ENCODE assay signal across 21 mouse cellular contexts in genomic region chr9:47764920-47765319, GRCm38 (mm10).
"Had no signal": no experiment of that assay in that cellular context is flagged by ENCODE, and none has a peak within 500 bp of the region (broad histone marks: within the 10 kb centered on the region; RNA-seq: fewer than 3 reads in every experiment).

No protein-coding gene starts in this region.

- H3K9me3 ChIP-seq: hindbrain, embryonic 13.5 days; limb, embryonic 12.5 days; liver, embryonic 13.5 days; megakaryocyte, embryonic 14.5 days; neural tube, embryonic 12.5 days had no signal

- H3K36me3 ChIP-seq: hindbrain, embryonic 13.5 days; limb, embryonic 12.5 days; liver, embryonic 13.5 days; neural tube, embryonic 12.5 days had no signal

- DNase-seq: kidney, adult 11 months; kidney, adult 9 months; kidney, postnatal 36 days; layer of hippocampus, adult 9-11 months; layer of hippocampus, postnatal 36 days; liver; liver, embryonic 13.5 days; liver, postnatal 0 days; retina, postnatal 1 day; right cerebral cortex, postnatal 4 days; spleen, adult 18-20 months; thymus, adult 18-20 months; thymus, postnatal 14 days had no signal

- H3K27ac ChIP-seq: hindbrain, embryonic 13.5 days; hindbrain, postnatal 0 days; kidney, postnatal 0 days; limb, embryonic 12.5 days; liver, embryonic 13.5 days; macrophage; neural tube, embryonic 12.5 days had no signal

- H3K9ac ChIP-seq: hindbrain, embryonic 13.5 days; limb, embryonic 12.5 days; liver, embryonic 13.5 days; liver, postnatal 0 days; neural tube, embryonic 12.5 days had no signal

- H3K4me2 ChIP-seq: hindbrain, embryonic 13.5 days; limb, embryonic 12.5 days; liver, embryonic 13.5 days; neural tube, embryonic 12.5 days had no signal

- H3K27me3 ChIP-seq: hindbrain, embryonic 13.5 days; limb, embryonic 12.5 days; liver, embryonic 13.5 days; megakaryocyte, embryonic 14.5 days; neural tube, embryonic 12.5 days had no signal

- ATAC-seq: hindbrain, postnatal 0 days; liver, postnatal 0 days had no signal

- H3K4me3 ChIP-seq: hindbrain, embryonic 13.5 days; limb, embryonic 12.5 days; liver, embryonic 13.5 days; megakaryocyte, embryonic 14.5 days; myocyte; neural tube, embryonic 12.5 days had no signal

- H3K4me1 ChIP-seq: liver, embryonic 13.5 days; megakaryocyte, embryonic 14.5 days had no signal
